1 mouse cellular context compared by ENCODE assay signal in the genomic region with DNA sequence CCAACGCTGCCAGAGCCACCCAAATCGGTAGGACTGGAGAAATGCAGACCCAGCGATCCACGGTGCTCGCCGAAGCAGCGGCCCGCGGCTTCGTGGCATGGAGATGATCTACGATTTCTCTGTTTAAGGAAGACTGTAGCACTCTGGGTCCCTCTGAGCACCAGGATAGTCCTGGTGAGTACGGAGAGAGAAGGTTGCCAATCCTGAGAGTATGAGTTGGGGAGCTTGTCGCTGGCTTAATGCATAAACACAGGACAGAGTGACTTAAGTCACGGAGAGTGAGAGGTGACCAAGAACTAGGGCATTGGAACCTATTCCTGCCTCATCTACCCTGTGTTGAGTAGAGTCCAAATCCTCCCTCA.
TF ChIP-seq lines count a peak whose summit lies in the region.

No protein-coding gene starts in this region.

TF ChIP-seq in MEL, 35 proteins besides CTCF, POLR2A, EP300 and RAD21 (continued from another document):
- TF ChIP-seq MYC (IDR thresholded peaks at IDR 0.05; ENCODE audit: low read depth, low read length) (no peak), NRF1 (IDR thresholded peaks at IDR 0.05; ENCODE audit: insufficient read depth, low read depth, low read length, poor library complexity, severe bottlenecking) (no peak), ZNF384 (IDR thresholded peaks at IDR 0.05; ENCODE audit: low read depth, low read length) (no peak), TBP (IDR thresholded peaks at IDR 0.05; ENCODE audit: low read depth, low read length) (no peak), MAZ (IDR thresholded peaks at IDR 0.05; ENCODE audit: low read depth, low read length) (no peak), ELF1 (IDR thresholded peaks at IDR 0.05; ENCODE audit: low read depth, low read length) (no peak), BHLHE40 (IDR thresholded peaks at IDR 0.05; ENCODE audit: borderline replicate concordance, low read depth, low read length) (no peak), MAFK (IDR thresholded peaks at IDR 0.05; ENCODE audit: borderline replicate concordance, low read depth, low read length) (no peak), SIN3A (IDR thresholded peaks at IDR 0.05; ENCODE audit: low read length) (no peak), ZMIZ1 (IDR thresholded peaks at IDR 0.05; ENCODE audit: low read depth, low read length) (no peak), CHD2 (IDR thresholded peaks at IDR 0.05; ENCODE audit: low read length) (no peak), CHD1 (IDR thresholded peaks at IDR 0.05; ENCODE audit: low read depth, low read length) (no peak), MEF2A (IDR thresholded peaks at IDR 0.05; ENCODE audit: extremely low read depth, insufficient replicate concordance, low read depth, low read length, poor library complexity, severe bottlenecking) (no peak), MYB (IDR thresholded peaks at IDR 0.05; ENCODE audit: low read depth, low read length) (no peak), USF1 (IDR thresholded peaks at IDR 0.05; ENCODE audit: low read depth, low read length) (no peak), POLR2AphosphoS2 (IDR thresholded peaks at IDR 0.05; ENCODE audit: low read length) (no peak)
TF ChIP-seq in MEL: peak in this region for 0.
